Mouse (Mus musculus) heart, adult 18-20 months (tissue): Measurements from ENCODE around the gene 1700020N01Rik. TPM values are rescaled to one million over a fixed set of nuclear protein-coding genes. Genes with fewer than 3 reads are reported as not detected.

Experiments used
- DNase-seq, 2 experiments: peaks; one replicate each; pipeline ENCODE4 v3.0.0; 2021 to 2022; ENCODE audit warnings: mixed read lengths in 1 of 2
- total RNA-seq, 2 experiments: library from RNA; stranded (reverse); gene quantifications; 2 replicates each; pipeline ENCODE4 v1.2.3; 2021

The 1700020N01Rik gene
- total RNA-seq, 2 experiments from 2014 or later, result not detected

DNA sequence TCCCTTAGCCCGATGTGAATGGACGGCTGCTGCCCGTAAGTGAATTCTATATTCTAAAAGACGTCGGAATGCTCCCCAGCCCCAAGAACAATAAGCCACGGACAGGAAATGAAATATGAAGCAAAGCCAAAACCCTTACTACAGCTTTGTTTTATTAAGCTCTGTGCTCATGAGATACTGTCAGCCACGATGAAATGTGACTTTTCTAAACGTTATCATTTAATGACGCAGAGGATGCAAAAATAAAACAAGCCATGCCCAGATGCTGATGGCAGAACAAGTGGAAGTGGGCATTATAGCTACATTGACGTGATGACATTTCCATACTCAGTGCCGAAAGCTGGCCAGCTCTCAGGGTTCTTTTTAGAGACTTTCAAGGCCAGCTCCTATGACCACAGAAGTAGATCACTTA is 76.8 kb downstream of the 1700020N01Rik start:
- peak; percentile 14 to 39 for DNase-seq

DNA sequence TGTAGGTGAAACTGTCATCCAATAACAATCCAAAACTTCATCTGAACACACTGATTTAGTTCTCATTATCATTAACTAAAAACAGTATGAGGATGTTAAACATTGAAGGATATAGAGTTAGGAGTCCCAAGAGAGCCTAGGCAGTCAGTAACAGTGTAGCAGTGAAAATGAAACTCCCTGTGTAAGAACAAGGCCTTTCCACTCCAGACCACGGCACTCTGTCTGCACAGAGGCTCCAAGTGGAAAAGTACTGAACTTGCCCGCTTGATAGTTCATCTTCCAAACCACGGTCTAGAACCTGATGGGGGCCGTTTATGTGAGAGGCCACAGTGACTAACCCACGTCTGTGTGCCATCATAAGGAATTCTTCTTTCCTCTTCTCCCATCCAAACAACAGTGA is 77.2 kb downstream of the 1700020N01Rik start:
- peak in 1 of 2 experiments; percentile 24 for DNase-seq

Other genes with a start within 250 kb of the 1700020N01Rik start
- gene Aldh8a1, start 215.9 kb upstream of the 1700020N01Rik start, total RNA-seq, result not detected